Mouse (Mus musculus) lung, postnatal 36 days (tissue): ENCODE measurements around the gene Exosc7.

Experiments
- DNase-seq: peaks from one replicate; pipeline ENCODE4 v3.0.0; 2022; ENCODE audit warnings: mixed read lengths

The Exosc7 gene

DNA sequence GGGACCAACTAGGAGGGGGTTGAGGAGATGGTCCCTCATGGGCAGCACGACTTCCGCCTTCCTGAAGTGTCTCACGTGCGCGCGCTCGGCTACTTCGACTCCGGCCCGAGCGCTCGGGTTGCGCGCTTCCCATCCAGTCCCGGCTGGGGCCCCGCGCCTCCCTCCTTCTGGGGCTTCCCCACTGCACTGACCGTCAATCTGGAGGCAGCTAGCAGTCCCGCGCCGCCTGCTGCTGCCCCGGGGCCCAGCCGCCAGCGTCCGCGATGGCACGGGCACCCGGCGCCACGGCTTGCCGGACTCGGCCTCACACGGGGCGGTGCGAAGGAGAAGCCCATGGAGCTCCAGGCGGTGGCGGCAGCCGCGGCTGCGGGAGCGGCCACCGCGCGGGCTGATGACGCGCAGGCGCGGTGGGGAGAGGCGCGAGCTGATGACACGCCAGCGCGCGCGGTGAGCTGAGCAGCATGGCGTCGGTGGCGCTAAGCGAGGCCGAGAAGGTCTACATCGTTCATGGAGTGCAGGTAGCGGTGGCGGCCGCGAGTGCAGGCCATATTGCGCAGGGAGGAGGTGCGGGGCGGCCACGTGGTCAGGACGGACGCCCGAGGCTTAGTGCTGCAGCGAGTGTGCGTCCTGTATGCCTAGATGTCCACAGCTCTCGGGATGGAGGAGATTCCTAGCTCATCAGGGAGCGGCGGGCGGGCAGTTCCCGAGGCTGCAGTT is at the start of gene Exosc7, which contains the start of gene Zdhhc3:
TSS of gene Exosc7 (plus strand) at position 411 of the 717 bp plus-strand sequence.
TSS of gene Zdhhc3 (minus strand) at position 401 of the 717 bp plus-strand sequence.
- DNase-seq, result peak; percentile 85

DNA sequence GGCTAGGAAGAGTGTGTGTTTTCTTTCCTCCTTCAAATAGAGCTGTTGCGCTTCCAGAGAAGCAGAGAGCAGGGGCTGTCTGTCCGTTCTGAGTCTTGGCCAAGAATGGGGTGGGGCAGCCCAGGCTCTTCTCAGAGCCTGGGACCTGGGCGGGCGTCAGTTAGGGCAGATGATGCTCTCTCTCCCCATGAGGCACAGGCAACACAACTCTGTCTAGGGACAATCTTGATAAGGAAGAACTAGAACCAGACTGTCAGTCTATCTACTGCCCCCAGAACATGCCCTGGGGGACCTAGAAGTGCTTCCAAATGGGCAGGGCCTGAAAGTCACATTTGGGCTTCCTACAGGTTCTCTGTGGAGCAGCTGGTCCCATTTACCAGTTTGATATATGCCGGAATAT is 33.9 kb upstream of the Exosc7 start:
- no peak for DNase-seq

DNA sequence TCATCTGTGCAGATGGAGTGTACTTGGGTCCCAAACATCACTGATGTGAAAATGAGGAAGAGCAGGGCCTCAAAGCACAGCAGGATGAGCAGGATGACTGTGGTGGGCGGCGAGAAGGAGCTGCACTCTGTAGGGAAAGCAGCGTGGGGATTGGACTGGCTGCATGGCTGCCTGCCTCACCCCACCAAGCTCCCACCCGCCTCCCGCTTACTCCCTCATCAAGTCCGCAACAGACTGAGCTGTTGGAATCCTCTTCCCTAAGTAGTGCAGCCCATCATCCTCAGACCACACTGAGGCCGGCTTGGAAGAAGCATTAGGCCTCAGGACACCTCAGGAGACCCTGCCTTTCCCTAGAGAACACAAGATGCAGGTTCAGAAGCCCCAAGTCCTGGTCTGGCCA is 32.7 kb upstream of the Exosc7 start:
- no peak for DNase-seq

DNA sequence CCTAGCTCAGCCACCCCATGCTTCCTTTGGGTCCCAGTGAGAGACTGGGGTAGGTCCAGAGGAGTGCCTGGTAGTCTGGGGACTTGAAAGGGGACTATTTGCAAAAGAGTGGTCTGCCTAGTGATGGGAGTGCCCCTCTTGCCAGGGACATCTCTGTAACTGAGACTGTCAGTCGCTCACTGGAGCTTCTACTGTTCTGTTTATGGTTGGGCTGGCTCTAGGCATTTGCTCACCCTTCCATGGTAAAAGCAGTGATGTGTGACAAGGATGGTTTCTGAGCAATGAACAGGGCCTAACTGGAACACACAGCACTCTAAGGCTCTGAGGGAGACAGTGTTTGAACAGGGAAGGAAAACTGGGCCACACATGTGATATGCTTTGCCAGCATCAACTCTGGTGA is 32.2 kb upstream of the Exosc7 start:
- DNase-seq, result no peak

DNA sequence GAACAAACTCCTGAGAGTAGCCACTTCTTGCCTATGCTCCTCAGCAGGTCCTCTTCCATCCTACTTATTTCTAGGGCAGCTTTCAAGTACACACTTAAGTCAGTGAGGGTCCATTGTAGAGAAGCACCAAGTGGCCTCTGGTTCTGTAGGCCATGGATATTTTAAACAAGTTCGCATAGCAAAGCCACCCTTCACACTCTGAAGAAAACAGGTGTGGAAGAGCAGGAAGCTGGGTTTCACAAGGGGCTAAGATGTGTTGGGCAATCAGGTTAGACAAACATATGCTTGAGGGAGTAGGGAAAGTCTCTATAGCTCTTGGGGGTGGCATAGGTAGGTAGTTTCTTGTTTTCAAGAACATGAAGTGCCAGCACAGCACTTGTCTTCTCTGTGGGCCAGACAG is 27.6 kb upstream of the Exosc7 start:
- DNase-seq, result peak; percentile 79

DNA sequence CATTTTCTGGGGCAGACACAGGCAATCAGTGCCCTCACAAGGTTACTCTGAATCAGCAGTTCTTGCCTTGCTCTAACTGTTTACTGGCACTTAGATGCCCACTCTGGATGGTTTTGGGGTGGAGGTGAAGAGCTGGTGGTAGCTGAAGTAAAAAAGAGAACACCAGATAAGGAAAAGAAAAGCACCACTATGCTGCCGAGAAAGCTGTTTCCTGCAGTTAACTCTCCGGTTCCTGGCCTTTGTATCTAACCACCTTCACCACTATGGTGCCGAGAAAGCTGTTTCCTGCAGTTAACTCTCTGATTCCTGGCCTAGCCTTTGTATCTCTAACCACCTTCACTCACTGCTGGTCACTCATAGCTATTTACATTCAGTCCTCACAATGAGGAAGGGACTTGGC is 25.5 kb upstream of the Exosc7 start:
- no peak for DNase-seq

DNA sequence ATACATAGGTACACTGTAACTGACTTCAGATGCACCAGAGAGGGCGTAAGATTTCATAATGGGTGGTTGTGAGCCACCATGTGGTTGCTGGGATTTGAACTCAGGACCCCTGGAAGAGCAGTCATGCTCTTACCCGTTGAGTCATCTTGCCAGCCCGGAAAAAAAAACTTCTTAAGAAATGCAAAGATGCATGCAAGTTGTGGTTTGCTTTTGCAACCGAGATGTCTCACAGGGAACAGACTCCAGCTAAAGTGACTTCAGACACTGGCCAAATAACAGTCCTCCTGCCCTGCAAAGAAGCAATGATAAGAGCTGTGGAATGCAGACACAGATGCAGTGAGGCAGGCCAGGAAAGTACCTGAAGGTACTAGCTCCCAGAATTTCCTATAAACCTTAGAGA is 22.2 kb upstream of the Exosc7 start:
- no peak for DNase-seq

DNA sequence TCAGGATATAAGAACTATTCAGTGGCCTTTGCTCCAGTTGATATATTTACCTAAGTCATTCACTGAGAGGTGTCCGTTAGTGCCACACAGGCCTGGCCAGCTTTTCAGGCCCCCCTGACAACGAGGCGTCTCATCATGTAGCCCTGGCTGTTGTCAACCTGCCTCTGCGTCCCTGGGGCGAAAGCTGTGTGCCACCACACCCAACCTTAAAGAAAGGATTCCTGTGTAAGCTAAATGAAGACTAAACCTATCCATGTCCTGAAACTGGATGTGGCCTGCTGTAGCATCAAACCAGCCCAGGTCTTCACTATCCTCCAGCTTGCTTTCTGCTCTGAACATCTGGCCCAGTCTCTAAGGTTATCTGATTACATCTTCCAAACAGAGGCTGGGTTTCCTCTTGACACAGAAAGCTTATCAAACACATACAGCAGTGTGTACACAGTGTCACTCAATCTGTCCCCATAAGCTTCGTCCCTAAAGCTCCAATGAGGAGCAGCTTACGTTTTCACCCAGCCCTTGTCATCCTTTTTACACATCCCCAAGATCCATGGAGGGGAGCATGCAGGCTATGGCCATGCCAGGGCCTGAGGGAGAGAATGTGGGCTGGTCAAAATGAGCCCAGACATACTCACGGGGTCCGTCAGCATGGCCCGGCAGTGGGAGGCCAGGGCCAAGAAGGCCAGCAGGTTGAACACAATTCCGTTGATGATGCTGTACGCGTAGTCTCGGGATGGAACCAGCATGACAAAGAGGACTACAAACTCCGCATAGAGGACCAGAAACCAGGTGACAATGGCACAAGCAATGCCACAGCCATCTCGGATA is 13.2 kb upstream of the Exosc7 start:
- no peak for DNase-seq

DNA sequence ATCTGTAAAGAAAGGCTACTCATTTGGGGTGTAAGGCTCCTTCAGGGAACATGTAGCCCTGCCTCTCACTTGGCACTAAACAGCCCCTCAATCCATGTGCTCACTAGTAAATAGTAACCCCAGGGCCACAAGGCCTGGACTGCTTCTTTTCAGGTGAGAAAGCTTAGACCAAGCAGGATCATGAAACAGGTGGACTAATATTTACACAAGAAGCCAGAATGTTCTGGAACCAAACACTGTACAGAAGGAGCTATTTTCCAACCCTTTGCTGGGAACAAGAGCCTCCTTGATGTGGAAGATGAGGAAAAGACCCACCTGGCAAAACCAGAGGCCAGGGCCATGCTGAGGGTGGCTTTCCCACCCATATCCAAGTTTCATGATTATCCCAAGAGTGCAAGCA is 9.6 kb upstream of the Exosc7 start:
- DNase-seq, result peak; percentile 35

DNA sequence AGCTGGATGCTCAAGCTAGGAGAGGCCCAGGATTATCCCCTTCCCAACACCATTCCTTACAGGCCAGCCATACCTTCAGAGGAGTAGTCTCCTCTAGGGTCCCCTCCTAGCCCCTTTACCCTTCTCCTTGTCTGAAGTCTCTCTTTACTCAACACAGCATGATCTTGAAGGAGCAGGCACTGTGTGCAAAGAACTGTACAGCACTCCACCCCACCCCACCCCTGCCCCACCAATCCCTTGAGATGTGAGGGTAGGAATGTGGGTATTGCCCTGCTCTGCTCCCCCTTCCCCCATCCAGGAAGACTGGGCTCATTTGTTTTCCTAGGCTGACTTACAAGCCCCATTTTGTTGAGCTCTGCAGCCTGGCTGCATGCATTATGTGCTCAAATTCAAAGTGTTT is 8.7 kb upstream of the Exosc7 start:
- DNase-seq, result peak; percentile 33

DNA sequence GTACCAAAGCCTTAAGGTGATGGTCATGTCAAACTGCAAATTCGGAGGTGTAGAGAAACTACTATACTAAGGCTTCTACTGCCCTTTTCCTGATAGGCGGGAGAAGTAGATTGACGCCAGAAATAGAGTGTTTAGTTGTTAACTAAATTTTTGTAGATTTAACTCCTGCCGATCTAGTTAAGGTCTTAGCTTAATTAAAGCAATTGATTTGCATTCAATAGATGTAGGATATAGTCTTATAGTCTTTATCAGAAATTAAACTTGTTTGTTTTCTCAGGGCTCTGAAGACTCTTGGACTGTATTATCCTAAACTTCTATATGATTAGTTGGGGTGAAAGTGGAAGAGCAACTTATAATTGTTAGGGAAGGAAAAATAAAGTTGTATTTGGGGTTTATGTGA is 5.8 kb upstream of the Exosc7 start:
- DNase-seq, result no peak

DNA sequence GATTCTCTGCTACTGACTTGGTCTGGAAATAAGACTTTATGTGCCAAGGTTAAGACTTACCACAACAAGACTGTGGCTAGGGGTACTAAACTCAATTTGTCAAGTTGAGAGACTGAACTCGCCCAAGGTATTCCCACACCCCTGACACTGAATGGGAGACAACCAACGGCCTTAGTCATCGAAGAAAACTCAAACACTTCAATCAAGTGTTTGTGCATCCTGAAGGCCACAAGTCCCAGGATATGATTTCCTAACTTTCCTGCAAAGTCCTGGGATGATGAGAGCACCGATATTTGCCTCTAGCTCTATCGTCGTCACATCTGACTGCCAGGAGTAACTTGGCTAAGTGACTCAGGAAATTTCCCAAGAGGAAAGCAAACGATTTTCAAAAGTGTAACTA is 3.8 kb upstream of the Exosc7 start:
- DNase-seq, result peak; percentile 50

DNA sequence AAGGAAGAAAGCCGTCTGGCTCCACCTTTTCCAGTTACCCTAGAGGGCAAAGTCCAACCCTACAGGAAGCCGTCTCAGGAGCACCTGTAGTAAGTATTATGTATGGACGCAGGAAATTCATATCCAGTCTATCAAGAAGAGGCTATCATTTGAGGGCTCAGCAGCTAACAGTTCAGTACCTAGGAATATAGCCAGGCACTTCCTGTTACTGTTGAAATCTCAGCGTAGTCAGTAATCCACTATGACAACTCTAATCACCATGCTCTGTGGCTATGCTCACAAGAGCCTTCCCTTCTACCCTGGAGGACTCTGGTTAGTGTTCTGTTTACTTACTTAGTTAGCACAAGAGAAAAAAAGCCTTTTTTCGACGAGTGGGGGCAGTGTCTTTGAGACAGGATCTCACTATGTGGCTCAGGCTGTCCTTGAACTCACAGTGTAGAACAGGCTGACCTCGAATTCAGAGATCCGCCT is 1.2 kb upstream of the Exosc7 start:
- DNase-seq, result peak; percentile 44

DNA sequence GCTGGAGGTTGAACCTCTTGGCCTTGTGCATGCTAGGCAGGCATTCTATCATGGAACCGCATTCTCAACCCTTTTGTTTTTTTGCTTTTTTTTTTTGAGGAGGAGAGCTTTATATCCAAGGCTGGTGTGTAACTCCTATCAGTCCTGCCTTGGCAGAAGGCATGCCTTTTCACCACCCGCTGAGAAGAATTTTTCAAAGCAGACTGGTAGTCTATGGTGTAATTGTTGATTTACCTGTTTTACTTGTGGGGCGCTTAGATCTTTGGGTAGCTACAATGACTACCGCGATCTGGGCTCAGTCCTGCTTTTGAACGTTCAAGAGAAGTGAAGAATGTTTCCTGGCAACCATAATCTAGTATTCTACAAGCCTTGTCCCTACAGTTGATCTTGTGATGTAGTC is 916 bp downstream of the Exosc7 start:
- DNase-seq, result peak; percentile 15

DNA sequence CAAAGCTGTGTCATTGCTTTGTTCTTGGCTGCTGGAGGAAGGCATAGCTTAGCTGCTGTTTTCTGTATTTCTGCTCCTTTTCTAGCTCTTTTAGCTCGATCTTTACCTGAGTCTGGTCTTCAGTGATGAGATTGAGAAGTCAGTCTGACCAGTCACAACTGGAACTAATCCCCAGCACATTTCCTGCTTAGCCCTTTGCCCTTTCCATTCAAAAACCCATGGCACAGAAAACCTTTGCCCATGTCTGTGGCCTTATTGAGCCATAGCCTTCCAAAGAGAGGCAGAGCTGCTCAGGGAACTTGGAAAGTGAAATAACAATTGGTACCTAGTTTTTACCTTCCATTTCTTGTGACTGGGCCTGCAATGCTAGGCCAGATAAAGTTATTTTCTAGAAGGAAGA is 2.6 kb downstream of the Exosc7 start:
- no peak for DNase-seq

DNA sequence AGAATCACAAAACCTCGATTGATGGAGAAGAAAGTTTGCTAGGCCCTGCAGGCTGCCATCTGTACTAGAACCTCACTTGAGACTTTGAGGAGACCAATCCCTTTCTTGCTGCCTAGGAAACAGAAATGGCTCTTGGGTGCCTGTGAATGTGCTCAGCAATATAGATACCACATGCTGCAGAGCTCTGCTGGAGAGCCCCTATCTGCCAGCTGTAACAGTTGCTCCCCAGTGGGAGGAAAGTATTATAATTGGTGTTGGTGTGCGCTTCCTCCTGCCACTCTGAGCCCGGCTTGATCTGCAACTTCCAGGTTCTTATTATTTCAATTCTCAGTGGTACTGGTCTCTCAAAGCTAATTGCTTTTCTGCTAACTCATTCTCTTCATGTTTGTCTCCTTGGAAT is 10.0 kb downstream of the Exosc7 start:
- DNase-seq, result no peak

DNA sequence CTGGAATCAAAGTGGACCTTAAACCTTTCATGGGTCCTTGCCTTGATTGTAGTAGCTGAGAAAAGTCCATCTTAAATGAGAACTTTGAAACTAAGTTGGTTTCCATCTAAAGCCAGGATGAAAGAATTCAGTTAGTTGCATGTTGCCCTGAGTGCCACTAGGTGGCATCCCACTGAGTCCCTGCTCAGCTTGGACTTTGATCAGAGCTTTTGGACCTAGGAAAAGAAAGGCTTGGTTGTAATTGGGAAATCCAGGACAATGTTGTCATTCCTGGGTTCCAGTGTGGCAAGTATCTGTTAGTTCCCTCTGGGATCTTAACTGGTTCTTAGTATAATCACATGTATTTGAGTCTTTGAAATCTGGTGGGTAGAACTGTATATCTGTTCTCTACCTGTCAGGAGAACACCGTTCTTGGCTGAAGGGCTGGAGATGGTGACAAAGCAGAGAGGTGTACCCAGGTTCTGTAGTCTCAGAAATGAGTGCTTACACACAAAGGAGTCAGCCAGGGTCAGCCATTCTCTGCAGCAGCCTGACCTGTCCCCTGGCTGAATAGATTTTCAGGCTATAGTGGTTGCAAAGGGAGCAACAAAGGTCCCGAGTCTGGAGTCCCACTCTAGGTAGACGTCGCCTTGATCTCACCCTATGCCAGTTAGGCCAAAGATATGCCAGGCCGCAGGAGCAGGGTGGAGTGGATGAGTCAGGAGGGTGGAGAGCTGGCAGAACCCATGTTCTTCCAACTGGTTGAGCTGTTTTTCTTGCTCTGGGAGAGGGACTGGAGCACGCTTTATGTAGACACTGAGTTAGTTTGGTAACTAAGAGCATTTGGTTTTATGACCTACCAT is 10.8 kb downstream of the Exosc7 start:
- peak; percentile 55 for DNase-seq

DNA sequence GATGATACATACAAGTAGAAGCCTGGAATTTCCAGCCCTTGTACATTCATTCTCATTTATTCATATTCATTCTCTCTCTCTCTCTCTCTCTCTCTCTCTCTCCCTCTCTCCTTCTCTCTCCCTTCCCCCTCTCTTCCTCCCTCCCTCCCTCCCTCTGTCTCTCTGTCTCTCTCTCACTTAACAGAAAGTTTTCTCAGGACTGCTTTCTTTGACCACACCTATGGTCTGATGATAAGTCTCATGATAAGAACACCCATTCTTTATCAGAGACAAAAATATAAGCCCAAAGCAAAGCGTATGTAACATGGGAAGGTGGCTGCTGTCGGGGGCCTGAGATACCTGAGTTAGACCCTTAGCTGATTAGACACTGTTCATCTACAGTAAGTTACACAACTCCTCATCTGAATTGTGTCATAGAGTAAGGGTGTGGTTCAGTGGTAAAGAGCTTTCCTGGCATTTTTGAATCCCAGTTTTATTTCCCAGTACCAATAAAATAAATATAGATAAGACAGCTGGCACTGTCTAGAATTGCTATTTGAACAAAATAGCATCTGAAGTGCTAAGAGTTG is 11.5 kb downstream of the Exosc7 start:
- peak; percentile 19 for DNase-seq

DNA sequence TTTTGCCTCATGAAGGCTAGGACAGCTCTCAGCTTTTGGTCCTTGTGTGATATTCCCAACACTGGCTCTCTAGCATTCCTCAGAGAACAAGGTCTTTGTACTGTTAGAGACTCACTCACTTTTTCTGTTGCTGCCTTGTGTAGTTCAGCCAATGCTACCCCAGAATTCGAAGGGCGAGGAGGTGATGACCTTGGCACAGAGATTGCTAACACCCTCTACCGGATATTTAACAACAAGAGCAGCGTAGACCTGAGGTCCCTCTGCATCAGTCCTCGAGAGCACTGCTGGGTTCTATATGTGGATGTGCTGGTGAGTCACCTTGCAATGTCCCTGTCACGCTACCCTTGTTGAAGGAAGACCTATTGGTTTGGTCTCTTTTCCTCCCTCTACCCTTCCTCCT is 14.6 kb downstream of the Exosc7 start:
- no peak for DNase-seq

DNA sequence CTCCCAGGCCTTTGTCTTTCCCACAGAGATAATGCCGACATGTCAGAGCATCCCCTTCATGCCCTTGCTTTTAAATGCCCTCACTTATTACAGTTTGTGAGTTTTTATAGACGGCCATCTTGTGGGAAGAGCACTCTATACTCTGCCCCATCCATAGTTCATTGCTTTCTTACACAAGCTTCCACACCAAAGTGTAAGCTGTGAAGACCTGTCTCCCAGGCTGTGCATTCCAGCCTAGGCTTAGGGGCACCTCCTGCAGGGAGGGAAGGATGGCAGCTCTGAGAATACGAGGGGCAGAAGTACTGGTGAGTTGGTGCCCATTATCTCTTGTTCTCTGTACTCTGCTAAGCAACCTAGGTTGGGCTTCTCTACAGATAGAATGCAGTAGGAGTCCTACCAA is 20.0 kb downstream of the Exosc7 start:
- no peak for DNase-seq

DNA sequence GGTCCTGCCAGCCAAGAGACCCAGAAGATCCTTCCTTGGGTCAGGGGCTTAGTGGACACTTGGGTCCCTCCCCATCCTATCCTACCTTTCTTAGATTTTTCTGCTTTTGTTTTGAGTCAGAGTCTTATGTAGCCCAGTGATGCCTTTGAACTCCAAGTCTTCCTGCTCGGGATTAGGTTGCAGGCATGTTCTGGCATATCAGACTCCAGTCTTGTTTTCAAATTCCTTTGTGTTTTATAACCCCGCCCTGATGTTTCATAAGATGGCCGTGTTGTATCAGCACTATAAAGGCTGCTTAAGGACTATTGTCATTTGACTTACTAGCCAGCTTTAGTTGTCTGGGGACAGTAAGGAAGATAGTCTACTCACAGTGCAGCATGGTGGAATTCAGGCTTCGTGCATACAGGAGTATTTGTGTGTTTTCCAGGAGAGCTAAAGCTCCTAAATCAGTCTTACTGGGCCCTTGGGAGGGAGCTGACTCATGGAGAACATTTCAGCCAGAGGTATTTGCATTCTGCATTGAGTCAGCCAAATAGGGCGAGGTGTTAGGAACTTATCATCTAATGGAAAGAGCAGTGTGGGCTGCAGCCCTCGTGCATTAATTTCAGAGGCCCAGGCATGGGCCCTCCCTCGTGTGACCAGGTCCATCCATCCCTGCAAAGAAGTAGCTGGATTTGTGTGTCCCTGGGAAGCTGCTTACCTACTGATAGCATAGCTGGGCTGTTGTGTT is 24.1 kb downstream of the Exosc7 start:
- peak; percentile 35 for DNase-seq

DNA sequence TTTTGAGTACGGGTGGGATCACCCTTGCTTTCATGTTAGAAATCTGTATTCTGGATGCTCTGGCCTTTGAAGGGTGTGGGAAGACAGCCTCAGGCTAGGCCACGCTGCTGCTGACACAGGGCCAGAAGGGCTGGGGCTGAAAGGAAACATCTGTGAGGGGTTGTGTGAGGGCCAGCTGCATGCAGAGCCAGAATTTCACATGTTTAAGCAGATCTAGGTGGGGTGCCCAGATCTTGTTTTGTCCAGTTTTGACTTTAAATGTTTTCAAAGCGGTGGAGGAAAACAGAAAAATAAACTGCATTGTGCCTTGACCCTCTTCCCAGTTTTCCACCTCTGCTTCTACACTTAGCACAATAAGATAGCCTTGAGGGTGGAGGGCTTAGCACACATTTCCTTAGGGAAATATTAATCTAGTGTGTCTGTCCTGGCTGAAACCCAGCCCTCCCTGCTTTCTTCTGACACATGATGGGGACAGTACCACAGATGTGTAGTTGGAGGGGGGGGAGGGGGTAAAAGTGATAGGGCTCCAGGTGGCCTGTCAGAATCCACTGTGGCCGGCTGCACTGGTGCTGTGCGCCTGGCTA is 26.0 kb downstream of the Exosc7 start:
- DNase-seq, result peak; percentile 76
